Mouse (Mus musculus) neural tube, embryonic 14.5 days (tissue): ENCODE measurements at regions not wholly inside any gene's neighbourhood (a gene's known extent, or its start where the extent isn't known, plus 50 kb on each side); places are given as distances from the start of the nearest gene placed in this dataset.
A peak's percentile ranks its signal among the peaks of the same experiment; 100 is the strongest.

Source experiments
- ATAC-seq: fragments of 200-750 bp; cut with Nextera tagmentation; 2 replicates; pipeline ENCODE4 v1.8.0; 2017; ENCODE audit warnings: low read depth, mild to moderate bottlenecking, moderate TSS enrichment, moderate library complexity
- H3K27ac ChIP-seq: fragments of 300-500 bp; sonication (generic); 2 replicates; pipeline ENCODE4 v1.5.1; 2014; ENCODE audit warnings: low read depth, mild to moderate bottlenecking, control low read depth, low read length, moderate library complexity, mixed read lengths
- H3K27me3 ChIP-seq: fragments of 300-500 bp; sonication (generic); 2 replicates; pipeline ENCODE4 v1.6.1; 2014; ENCODE audit warnings: low read length; ENCODE audit not compliant: control insufficient read depth, insufficient read depth
- H3K36me3 ChIP-seq: fragments of 300-500 bp; sonication (generic); 2 replicates; pipeline ENCODE4 v1.6.1; 2014; ENCODE audit warnings: low read length, mixed read lengths; ENCODE audit not compliant: control insufficient read depth, insufficient read depth
- H3K4me1 ChIP-seq: fragments of 300-500 bp; sonication (generic); 2 replicates; pipeline ENCODE4 v1.6.1; 2014; ENCODE audit warnings: low read length; ENCODE audit not compliant: control insufficient read depth, insufficient read depth
- H3K4me2 ChIP-seq: fragments of 300-500 bp; sonication (generic); 2 replicates; pipeline ENCODE4 v1.6.1; 2014; ENCODE audit warnings: mild to moderate bottlenecking, low read depth, low read length, control low read depth
- H3K4me3 ChIP-seq: fragments of 300-500 bp; sonication (generic); 2 replicates; pipeline ENCODE4 v1.5.1; 2014; ENCODE audit warnings: low read depth, low read length, control low read depth, mixed read lengths
- H3K9ac ChIP-seq: fragments of 300-500 bp; sonication (generic); replicated peaks from 2 replicates; pipeline ENCODE4 v1.6.1; 2014; ENCODE audit warnings: low read depth, mild to moderate bottlenecking, control low read depth, low read length, mixed read lengths
- H3K9me3 ChIP-seq: fragments of 300-500 bp; sonication (generic); 2 replicates; pipeline ENCODE4 v1.6.1; 2016; ENCODE audit warnings: low read length; ENCODE audit not compliant: control insufficient read depth
- WGBS: fragments of 180-500 bp; shearing (Covaris S2); extraction: QIAGEN DNeasy Blood & Tissue Kit; methylation state at CpG from one replicate; pipeline ENCODE4 v1.1.7; 2014; 5-methylcytosine and 5-hydroxymethylcytosine counted together

GRCm38 (mm10) chr1:41887556-41887955, 808.0 kb upstream of the Pou3f3 start:
- ATAC-seq, result no peak
- Histone ChIP-seq H3K4me3 (no peak overlapping the region), H3K9ac (no peak overlapping the region), H3K4me2 (no peak overlapping the region), H3K27me3 (no peaks in the 10 kb centered on the region), H3K36me3 (no peaks in the 10 kb centered on the region), H3K9me3 (no peaks in the 10 kb centered on the region), H3K4me1 (no peaks in the 10 kb centered on the region), H3K27ac (no peak overlapping the region)
- 91% methylated on average over 8 of the region's 8 CpGs for WGBS

- peak; percentile 62; the same call in 1 of the 2 replicates for ATAC-seq
- H3K36me3 ChIP-seq, result no peaks in the 10 kb centered on the region
- H3K9me3 ChIP-seq, result no peaks in the 10 kb centered on the region
- no peak overlapping the region for H3K27ac ChIP-seq
- H3K4me1 ChIP-seq, result no peaks in the 10 kb centered on the region
- H3K4me2 ChIP-seq, result no peak overlapping the region
- WGBS, result 2% methylated on average over 2 of the region's 2 CpGs
- H3K9ac ChIP-seq, result no peak overlapping the region
- H3K4me3 ChIP-seq, result no peak overlapping the region
- no peaks in the 10 kb centered on the region for H3K27me3 ChIP-seq
Measured at GRCm38 (mm10) chr1:41888213-41888612, 807.4 kb upstream of the Pou3f3 start.

- no peak for ATAC-seq
Measured at GRCm38 (mm10) chr1:41888966-41889365, 806.6 kb upstream of the Pou3f3 start.

GRCm38 (mm10) chr1:41889940-41890339, 805.6 kb upstream of the Pou3f3 start:
- no peak for ATAC-seq
- H3K27me3 ChIP-seq, result no peaks in the 10 kb centered on the region
- no peaks in the 10 kb centered on the region for H3K4me1 ChIP-seq
- no peaks in the 10 kb centered on the region for H3K36me3 ChIP-seq
- 67% methylated on average over 6 of the region's 6 CpGs for WGBS
- no peak overlapping the region for H3K4me3 ChIP-seq
- no peak overlapping the region for H3K27ac ChIP-seq
- no peaks in the 10 kb centered on the region for H3K9me3 ChIP-seq
- no peak overlapping the region for H3K4me2 ChIP-seq
- H3K9ac ChIP-seq, result no peak overlapping the region

More at GRCm38 (mm10) chr1:41888966-41889365, 806.6 kb upstream of the Pou3f3 start:
- 15% methylated on average over 5 of the region's 5 CpGs for WGBS
- Histone ChIP-seq H3K27ac (no peak overlapping the region), H3K27me3 (no peaks in the 10 kb centered on the region), H3K9ac (no peak overlapping the region), H3K36me3 (no peaks in the 10 kb centered on the region), H3K4me1 (no peaks in the 10 kb centered on the region), H3K4me2 (no peak overlapping the region), H3K4me3 (no peak overlapping the region), H3K9me3 (no peaks in the 10 kb centered on the region)

GRCm38 (mm10) chr1:41890714-41891689, 804.6 kb upstream of the Pou3f3 start:
- no peak for ATAC-seq

GRCm38 (mm10) chr1:41891730-41892129, 803.8 kb upstream of the Pou3f3 start:
- Histone ChIP-seq H3K36me3 (no peaks in the 10 kb centered on the region), H3K9ac (no peak overlapping the region), H3K4me3 (no peak overlapping the region), H3K4me1 (no peaks in the 10 kb centered on the region), H3K27me3 (no peaks in the 10 kb centered on the region), H3K4me2 (no peak overlapping the region), H3K27ac (no peak overlapping the region), H3K9me3 (no peaks in the 10 kb centered on the region)
- 52% methylated on average over 11 of the region's 11 CpGs for WGBS
- ATAC-seq, result no peak

More at GRCm38 (mm10) chr1:41890714-41891689, 804.6 kb upstream of the Pou3f3 start:
- Histone ChIP-seq H3K36me3 (no peaks in the 10 kb centered on the region), H3K4me2 (peak overlapping the region; percentile 27; the same call in 1 of the 2 replicates), H3K27me3 (no peaks in the 10 kb centered on the region), H3K9me3 (no peaks in the 10 kb centered on the region), H3K4me3 (no peak overlapping the region), H3K4me1 (no peaks in the 10 kb centered on the region), H3K9ac (no peak overlapping the region), H3K27ac (no peak overlapping the region)
- 31% methylated on average over 20 of the region's 20 CpGs for WGBS

GRCm38 (mm10) chr1:41892376-41892775, 803.2 kb upstream of the Pou3f3 start:
- Histone ChIP-seq H3K4me2 (no peak overlapping the region), H3K9me3 (no peaks in the 10 kb centered on the region), H3K27me3 (no peaks in the 10 kb centered on the region), H3K4me3 (no peak overlapping the region), H3K36me3 (no peaks in the 10 kb centered on the region), H3K9ac (no peak overlapping the region), H3K27ac (no peak overlapping the region), H3K4me1 (no peaks in the 10 kb centered on the region)
- WGBS, result 45% methylated on average over 2 of the region's 2 CpGs
- ATAC-seq, result peak; percentile 41; the same call in 1 of the 2 replicates

- Histone ChIP-seq H3K9ac (no peak overlapping the region), H3K27ac (no peak overlapping the region), H3K4me1 (no peaks in the 10 kb centered on the region), H3K27me3 (no peaks in the 10 kb centered on the region), H3K36me3 (no peaks in the 10 kb centered on the region), H3K9me3 (no peaks in the 10 kb centered on the region), H3K4me2 (no peak overlapping the region), H3K4me3 (no peak overlapping the region)
- WGBS, result 72% methylated on average over 4 of the region's 4 CpGs
- no peak for ATAC-seq
Measured at GRCm38 (mm10) chr1:41897768-41898330, 797.7 kb upstream of the Pou3f3 start.

GRCm38 (mm10) chr1:41900370-41900769, 795.2 kb upstream of the Pou3f3 start:
- no peak overlapping the region for H3K4me3 ChIP-seq
- H3K4me2 ChIP-seq, result no peak overlapping the region
- WGBS, result 89% methylated on average over 6 of the region's 6 CpGs
- no peak overlapping the region for H3K9ac ChIP-seq
- no peaks in the 10 kb centered on the region for H3K36me3 ChIP-seq
- no peaks in the 10 kb centered on the region for H3K4me1 ChIP-seq
- no peak for ATAC-seq
- H3K27ac ChIP-seq, result no peak overlapping the region
- no peaks in the 10 kb centered on the region for H3K9me3 ChIP-seq
- no peaks in the 10 kb centered on the region for H3K27me3 ChIP-seq
